Mouse (Mus musculus) liver, adult 2 months (tissue): ENCODE results near the gene Erp44.

ENCODE experiments used
- CTCF ChIP-seq: fragments of 200-500 bp; IDR thresholded peaks from 2 replicates; pipeline ENCODE4 v1.5.1; 2011; ENCODE audit warnings: low read depth, low read length, control low read depth
- POLR2A ChIP-seq: fragments of 200-500 bp; IDR thresholded peaks from 2 replicates; pipeline ENCODE4 v1.6.1; 2011; ENCODE audit warnings: low read length, control low read depth; ENCODE audit not compliant: insufficient read depth; ENCODE audit errors: extremely low read depth

DNA sequence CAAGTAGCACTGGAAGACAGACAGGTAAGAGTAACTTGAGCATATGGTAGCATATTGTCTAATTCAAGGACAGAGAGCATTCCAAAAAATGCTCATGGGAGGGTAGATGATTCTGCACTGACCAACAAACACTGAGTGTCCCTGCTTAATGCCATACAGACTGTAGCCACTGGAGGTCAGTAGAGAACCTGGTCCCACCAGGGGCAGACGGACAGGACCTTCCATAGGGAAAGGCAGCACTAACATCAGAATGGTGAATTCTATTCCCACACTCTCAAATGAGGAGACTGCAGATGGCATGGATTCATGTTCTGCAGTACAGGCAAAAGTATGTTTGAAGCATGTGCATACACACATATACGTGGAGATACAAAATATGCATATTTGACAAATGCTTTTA lies 54.2 kb downstream of the Erp44 start:
- TF ChIP-seq CTCF (peak; percentile 86), POLR2A (no peak)
